Mouse (Mus musculus): ENCODE data around the gene Tmsb4x.

DNA sequence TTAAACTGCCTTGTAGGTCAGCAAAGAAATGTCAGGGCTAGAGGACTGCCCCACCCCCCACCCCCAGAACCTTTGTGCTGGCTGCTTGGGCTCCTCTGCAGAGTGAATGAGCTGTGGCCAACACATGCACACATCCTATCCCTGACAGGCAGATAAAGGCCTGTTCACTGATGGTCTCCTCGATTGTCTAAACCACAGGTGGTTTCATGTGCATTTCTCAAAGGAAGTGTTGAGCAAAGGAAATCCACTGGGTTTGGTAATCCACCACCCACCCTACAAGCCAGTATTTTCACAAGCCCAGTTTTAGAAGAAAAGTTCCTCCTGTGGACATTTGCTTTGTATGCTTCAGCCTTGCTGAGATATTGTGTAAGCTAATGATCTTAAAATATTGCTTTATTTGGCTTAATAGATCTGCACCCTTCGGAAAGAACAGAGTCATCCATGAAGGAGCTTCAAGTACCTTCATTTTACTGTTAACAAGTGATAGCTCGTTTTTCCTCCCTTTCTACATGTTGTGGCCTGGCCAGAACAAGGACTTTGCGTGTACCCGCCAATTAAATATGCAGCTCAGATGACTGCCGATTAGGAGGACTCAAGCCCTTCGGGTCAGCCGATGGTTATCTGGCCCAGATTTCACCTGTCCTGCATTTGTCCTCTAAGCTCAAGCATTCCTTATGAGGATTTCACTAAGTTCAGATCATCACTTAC is 3.1 kb downstream of the Tmsb4x start:
- no peak for TF ChIP-seq CTCF (conservative IDR thresholded peaks at IDR 0.05; ENCODE audit: insufficient read depth, insufficient read length, low read depth, low read length)
- TF ChIP-seq POLR2A (IDR thresholded peaks at IDR 0.05; ENCODE audit: low read depth, low read length) = no peak
